Mouse (Mus musculus) kidney, adult 11 months (tissue): Measurements from ENCODE around the gene Zdhhc7.
A peak's percentile ranks its signal among the peaks of the same experiment; 100 is the strongest.

Source experiments
- DNase-seq: peaks from one replicate; pipeline ENCODE4 v3.0.0; 2022

Gene Zdhhc7

GRCm38 (mm10) chr8:120113758-120114255 lies 12.5 kb upstream of the Zdhhc7 start, which contains the start of gene 6430548M08Rik:
TSS of gene 6430548M08Rik (plus strand) at chr8:120114152.
- peak; percentile 100 for DNase-seq

GRCm38 (mm10) chr8:120113306-120113705 lies 12.0 kb upstream of the Zdhhc7 start:
- DNase-seq: no peak

GRCm38 (mm10) chr8:120112535-120112934 lies 11.3 kb upstream of the Zdhhc7 start:
- DNase-seq: no peak

GRCm38 (mm10) chr8:120111382-120111781 lies 10.1 kb upstream of the Zdhhc7 start:
- DNase-seq: no peak

GRCm38 (mm10) chr8:120110966-120111365 lies 9.7 kb upstream of the Zdhhc7 start:
- DNase-seq: no peak

- DNase-seq: no peak
Observed at GRCm38 (mm10) chr8:120109149-120109548, 7.9 kb upstream of the Zdhhc7 start.

- peak; percentile 86 for DNase-seq
Observed at GRCm38 (mm10) chr8:120104721-120105272, 3.5 kb upstream of the Zdhhc7 start.

- no peak for DNase-seq
Observed at GRCm38 (mm10) chr8:120103916-120104315, 2.6 kb upstream of the Zdhhc7 start.

GRCm38 (mm10) chr8:120100388-120101067 lies 754 bp downstream of the Zdhhc7 start:
- peak; percentile 29 for DNase-seq

- peak; percentile 52 for DNase-seq
Observed at GRCm38 (mm10) chr8:120096486-120096885, 4.8 kb downstream of the Zdhhc7 start.

GRCm38 (mm10) chr8:120094801-120095200 lies 6.5 kb downstream of the Zdhhc7 start:
- DNase-seq: no peak

- DNase-seq: no peak
Observed at GRCm38 (mm10) chr8:120093103-120093502, 8.2 kb downstream of the Zdhhc7 start.

- DNase-seq: no peak
Observed at GRCm38 (mm10) chr8:120091032-120091431, 10.2 kb downstream of the Zdhhc7 start.

- no peak for DNase-seq
Observed at GRCm38 (mm10) chr8:120089511-120089910, 11.8 kb downstream of the Zdhhc7 start.

GRCm38 (mm10) chr8:120084783-120085182 lies 16.5 kb downstream of the Zdhhc7 start:
- no peak for DNase-seq

GRCm38 (mm10) chr8:120083261-120083660 lies 18.0 kb downstream of the Zdhhc7 start:
- DNase-seq: no peak

- no peak for DNase-seq
Observed at GRCm38 (mm10) chr8:120079361-120079760, 21.9 kb downstream of the Zdhhc7 start.

- DNase-seq: peak; percentile 49
Observed at GRCm38 (mm10) chr8:120078080-120078479, 23.2 kb downstream of the Zdhhc7 start.

GRCm38 (mm10) chr8:120075347-120075746 lies 25.9 kb downstream of the Zdhhc7 start:
- no peak for DNase-seq

- DNase-seq: peak; percentile 54
Observed at GRCm38 (mm10) chr8:120074516-120074915, 26.8 kb downstream of the Zdhhc7 start.

GRCm38 (mm10) chr8:120072827-120073226 lies 28.5 kb downstream of the Zdhhc7 start:
- DNase-seq: peak; percentile 38

GRCm38 (mm10) chr8:120072259-120072658 lies 29.0 kb downstream of the Zdhhc7 start:
- peak; percentile 24 for DNase-seq

- DNase-seq: peak; percentile 74
Observed at GRCm38 (mm10) chr8:120071684-120072083, 29.6 kb downstream of the Zdhhc7 start.

- DNase-seq: peak; percentile 80
Observed at GRCm38 (mm10) chr8:120067936-120068668, 33.2 kb downstream of the Zdhhc7 start.
